Mouse (Mus musculus) olfactory bulb, adult 2 months (tissue): ENCODE results near the gene Klf5.

Experiments
- CTCF ChIP-seq: fragments of 200-500 bp; IDR thresholded peaks from 2 replicates; pipeline ENCODE4 v1.5.1; 2012; ENCODE audit warnings: low read depth, mild to moderate bottlenecking, low read length, moderate library complexity; ENCODE audit not compliant: insufficient read depth
- POLR2A ChIP-seq: fragments of 200-500 bp; IDR thresholded peaks from 2 replicates; pipeline ENCODE4 v1.6.1; 2012; ENCODE audit warnings: mild to moderate bottlenecking, low read depth, low read length, moderate library complexity; ENCODE audit not compliant: insufficient read depth

GRCm38 (mm10) chr14:99263816-99264215 is 34.7 kb upstream of the Klf5 start:
- TF ChIP-seq CTCF (no peak), POLR2A (no peak)
